Mouse (Mus musculus) naive thymus-derived CD4-positive, alpha-beta T cell, adult 2 months (primary cell): ENCODE data around the gene Pcyox1.
"Not testable (repeated sequence)": the region's sequence is repeated elsewhere in the genome, so short reads cannot be mapped to it uniquely, and the experiment has no call there.

Experiments
- DNase-seq: peaks from one replicate; pipeline ENCODE4 v3.0.0-alpha.2; 2011; ENCODE audit warnings: low read depth

Gene Pcyox1

DNA sequence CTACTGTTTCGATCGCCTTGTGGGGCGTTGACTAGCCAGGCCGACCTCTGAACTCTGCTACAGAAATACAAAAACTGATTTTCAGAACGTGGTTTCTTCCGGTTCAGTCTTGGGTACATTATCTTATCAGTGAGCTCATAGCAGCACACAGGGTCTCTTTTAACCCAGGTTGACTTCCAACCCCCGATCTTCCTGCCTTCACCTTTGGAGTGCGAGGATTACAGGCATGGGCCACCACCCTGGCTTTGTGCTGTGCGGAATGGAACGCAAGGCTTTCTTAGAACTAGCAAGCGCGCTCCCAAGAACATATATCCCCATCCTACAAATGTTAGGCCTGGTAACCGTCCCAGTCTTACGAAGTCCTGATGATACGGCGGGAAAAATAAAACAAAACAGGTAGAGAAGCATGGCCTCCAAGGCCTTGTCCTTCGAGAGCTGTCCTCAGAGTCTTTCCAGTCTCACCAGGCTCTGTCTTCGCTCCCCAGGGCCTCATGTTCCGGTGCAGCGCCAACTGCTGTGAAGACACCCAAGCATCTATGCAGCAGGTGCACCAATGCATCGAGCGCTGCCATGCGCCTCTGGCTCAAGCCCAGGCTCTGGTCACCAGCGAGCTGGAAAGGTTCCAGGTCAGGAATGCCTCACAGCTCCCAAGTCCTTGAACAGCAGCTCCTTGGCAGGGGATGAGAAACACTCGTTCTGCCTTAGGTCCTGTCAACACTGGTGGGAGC, 30.7 kb downstream of the Pcyox1 start:
- no peak for DNase-seq

DNA sequence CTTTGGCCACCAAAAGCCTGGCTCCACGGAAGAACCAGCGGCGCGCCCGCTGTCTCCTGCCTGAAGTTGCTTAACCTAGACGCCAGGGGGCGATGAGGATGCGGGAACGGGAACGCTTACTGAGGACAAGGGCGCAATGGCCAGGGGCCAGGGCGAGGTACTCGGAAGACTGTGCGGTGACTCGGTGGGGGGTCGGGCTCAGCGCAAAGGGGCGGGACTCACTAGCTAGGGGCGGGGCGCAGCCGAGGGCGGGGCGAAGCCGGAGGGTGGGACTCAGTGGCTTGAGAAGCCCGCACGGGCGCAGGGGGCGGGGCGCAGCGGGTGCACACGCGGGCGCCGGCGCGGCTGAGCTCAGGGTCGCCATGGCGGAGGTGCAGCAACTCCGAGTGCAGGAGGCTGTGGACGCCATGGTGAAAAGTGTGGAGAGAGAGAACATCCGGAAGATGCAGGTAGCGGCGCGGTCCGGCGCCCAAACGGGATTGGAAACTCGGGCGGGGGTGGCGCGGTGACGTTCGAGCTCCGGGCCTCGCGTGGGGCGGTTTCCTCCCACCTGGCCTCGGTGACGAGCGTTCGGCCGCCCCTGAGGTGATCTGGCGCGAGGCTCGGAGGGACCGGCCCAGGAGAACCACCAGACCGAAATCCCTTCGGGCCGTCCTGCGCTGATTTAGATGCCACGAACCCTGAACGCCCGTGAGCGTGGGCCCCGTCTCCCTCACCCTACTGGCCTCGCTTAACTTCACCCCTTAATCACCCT, 31.4 kb downstream of the Pcyox1 start, which contains the start of gene Fam136a:
Fam136a (plus strand) TSS at position 276 of the 754 bp plus-strand sequence.
- peak; percentile 99 for DNase-seq

DNA sequence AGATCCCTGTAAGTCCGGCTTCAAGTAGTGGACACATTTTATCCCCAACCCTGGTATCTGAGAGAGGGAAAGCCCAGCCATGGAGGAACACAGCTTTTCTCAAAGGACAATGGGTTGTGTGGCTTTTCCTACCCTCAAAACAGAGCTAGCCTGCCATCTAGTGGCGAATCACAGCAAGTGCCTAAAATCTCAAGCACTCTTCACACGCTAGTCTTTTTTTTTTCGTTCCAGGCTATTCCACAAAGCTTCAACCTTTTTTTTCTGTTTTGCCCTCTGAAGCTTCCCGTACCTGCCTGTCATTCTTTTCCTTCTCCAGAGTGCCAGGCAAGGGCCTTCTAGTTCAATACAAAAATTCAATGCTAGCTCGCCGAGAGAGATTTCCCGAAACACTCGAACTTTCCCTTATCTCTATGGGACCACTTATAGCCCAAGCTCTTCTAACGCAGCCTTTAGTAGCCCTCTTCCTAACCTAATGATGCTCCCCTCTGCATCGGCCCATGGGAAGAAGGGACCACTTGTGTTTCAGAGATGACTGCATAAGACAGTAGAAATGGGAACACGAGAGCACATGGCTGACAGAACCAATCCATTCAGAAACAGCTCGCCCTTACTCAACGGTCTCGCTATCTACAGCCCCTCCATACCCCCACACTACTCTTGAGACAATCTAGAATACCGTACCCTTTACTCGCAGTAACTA, 32.4 kb downstream of the Pcyox1 start:
- peak; percentile 85 for DNase-seq

DNA sequence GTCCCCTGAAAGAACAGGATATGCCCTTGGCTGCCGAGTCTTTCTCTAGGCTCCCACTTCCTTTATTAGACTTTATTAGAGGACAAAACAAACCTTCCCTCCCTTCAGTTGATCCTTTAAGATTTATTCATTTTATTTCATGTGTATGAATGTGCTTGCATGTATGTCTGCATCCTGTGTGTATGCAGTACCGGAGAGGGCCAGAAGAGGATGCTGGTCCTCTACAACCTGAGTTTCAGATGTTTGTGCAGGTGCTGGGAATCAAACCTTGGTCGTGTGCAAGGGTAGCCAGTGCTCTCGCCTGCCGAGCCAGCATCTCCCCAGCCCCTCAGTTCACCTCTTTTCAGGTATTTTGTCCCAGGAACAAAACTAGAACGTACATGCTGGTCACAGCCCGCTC, 35.6 kb downstream of the Pcyox1 start:
- no peak for DNase-seq

DNA sequence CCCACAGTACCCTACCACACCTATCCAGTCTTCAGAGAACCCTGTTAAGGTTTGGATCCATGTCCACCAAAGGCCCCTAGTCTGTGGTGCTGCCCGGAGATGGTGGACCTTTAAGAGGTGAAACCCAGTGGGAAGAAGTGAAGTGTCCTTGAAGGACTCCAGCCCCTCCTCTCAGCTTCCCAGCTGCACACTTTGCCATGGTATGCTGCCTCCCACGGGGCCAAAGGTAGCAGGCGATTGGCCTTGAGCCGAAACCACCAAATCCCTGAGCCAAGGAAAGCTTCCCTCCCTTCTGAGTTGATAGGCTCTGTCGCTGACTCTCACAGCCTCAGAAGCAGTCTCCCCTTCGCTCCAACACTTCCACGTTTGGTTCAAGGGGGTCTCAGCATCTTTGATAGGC, 36.3 kb downstream of the Pcyox1 start:
- no peak for DNase-seq

DNA sequence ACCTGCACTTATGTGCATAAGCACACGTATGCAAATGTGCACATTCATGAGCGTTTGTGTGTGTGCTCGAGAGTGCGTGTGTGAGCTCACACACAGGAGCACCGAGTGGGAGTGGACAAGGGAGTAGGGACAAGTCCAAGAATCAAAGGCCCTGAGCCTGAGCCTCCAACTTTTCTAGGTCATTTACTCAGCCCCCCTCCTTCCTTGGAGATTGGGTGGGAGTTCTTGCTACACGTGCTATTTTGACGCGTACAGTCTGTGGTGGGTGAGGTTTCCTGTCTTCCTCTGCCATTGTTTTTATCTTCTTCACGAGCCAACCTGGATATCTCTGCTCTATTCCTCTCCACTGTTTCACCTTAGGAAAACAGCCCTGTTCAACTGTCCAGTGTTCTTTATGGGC, 40.0 kb downstream of the Pcyox1 start:
- DNase-seq = no peak

DNA sequence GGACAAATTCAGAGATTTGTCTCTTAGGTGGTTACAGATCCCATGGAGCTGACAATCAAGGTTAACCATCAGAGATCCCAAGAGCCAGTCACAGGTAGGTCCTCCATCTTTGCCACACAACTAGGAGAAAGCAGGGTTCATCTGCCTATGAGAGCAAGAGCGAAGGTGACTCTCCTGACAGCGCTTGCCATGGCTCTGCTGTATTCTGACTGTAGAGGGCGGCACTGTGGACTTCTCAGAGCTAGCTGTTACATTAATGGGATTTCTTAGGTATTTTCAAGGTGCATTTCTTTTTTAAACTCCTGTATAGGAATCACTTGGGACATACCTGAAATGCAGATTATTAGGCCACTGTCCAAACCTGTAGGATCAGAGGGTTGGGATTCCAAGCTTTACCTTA, 42.0 kb downstream of the Pcyox1 start:
- no peak for DNase-seq

DNA sequence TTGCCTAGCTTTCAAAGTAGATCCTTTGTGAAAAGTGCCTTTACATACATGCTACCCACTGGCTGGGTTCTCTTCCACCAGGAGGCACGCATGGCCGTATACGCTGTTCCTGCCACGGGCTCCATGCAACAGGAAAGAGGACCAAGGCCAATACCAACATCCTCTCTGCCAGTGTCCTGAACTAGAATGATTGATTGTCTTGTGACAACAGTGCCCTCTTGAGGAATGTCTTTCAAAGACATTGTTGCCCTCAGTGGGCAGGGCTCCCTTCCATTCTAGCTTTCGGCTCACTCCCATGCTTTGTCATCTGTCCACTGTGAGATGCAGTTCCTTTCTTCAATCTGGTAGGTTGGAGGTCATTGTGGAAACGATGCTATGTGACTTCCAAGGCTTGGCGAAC, 47.7 kb downstream of the Pcyox1 start:
- DNase-seq = peak; percentile 28

DNA sequence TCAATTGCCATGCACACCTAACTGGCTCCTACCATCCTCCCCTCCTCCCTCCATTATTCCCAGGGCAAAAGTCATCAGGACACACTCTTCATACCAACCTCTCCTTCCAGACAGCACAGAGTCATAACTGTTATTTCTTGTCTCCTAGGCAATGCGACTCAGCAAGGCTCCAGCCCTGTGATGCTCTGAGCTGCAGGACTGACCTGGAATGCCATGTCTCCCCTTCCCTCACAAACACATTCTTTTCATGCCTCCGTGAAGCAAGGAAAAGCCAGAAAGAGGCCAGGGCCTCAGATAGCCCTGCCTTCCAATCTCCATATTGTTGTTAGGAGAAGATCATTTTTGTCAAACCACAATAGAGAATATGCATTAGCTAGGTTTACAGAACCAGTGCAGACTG, 50.9 kb downstream of the Pcyox1 start:
- no peak for DNase-seq

DNA sequence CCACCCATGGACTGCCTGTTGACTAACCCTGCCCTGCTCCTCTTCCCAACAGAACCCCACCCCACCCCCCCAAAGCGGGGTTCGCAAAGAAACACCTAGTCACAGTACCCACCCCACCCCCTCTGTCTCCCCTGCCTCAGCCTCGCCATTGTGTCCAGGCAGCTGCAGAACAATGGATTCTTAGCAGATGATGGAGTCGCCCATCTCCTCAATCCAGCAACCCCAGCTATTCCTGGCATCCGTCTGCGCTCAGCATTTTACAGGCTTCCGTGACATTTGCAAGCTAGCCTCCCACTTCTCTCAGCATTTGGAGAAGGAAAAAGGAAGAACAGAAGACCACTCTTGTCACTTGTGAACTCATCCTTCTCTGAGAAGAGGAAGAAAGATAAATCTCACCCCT, 53.3 kb downstream of the Pcyox1 start:
- DNase-seq = no peak

DNA sequence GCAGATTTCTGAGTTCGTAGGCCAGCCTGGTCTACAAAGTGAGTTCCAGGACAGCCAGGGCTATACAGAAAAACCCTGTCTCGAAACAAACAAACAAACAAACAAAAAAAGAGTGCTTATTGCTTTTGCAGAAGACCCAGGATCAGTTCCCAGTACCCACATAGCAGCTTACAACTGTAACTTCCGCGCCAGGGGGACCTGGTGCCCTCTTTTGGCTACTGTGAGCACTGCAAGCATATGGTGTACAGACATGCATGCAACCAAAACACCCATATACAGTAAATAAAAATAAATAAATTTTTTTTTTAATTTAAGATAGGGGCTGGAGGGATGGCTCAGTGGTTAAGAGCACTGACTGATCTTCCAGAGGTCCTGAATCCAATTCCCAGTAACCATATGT, 60.6 kb downstream of the Pcyox1 start:
- not testable (repeated sequence) for DNase-seq
